Mouse (Mus musculus) bone marrow, adult 2 months (tissue): ENCODE data around the gene Clec2d.

ENCODE experiments used
- CTCF ChIP-seq: fragments of 200-500 bp; IDR thresholded peaks from 2 replicates; pipeline ENCODE4 v1.5.1; 2011; ENCODE audit warnings: low read length, control low read depth; ENCODE audit not compliant: control insufficient read depth, insufficient read depth
- POLR2A ChIP-seq: fragments of 200-500 bp; IDR thresholded peaks from 2 replicates; pipeline ENCODE4 v1.6.1; 2011; ENCODE audit warnings: low read depth, mild to moderate bottlenecking, control low read depth, low read length, borderline replicate concordance; ENCODE audit not compliant: control insufficient read depth

- TF ChIP-seq CTCF (no peak), POLR2A (no peak)
Measured at GRCm38 (mm10) chr6:129229774-129230578, 49.6 kb downstream of the Clec2d start.
